Mouse (Mus musculus): Measurements from ENCODE around the gene Sdr42e1. TPM values are rescaled to one million over a fixed set of nuclear protein-coding genes. Genes with fewer than 3 reads are reported as not detected.

The Sdr42e1 gene
- total RNA-seq, 2 experiments from 2014 or later: 1.7 to 3.6 TPM

GRCm38 (mm10) chr8:117667349-117668124 is 6.0 kb downstream of the Sdr42e1 start:
- DNase-seq (ENCODE audit: low spot score in 2 of 2): no peak

GRCm38 (mm10) chr8:117660358-117661031 is 13.0 kb downstream of the Sdr42e1 start:
- DNase-seq (ENCODE audit: low spot score in 2 of 2): no peak

- no peak for DNase-seq (ENCODE audit: low spot score in 2 of 2)
These were observed 14.5 kb downstream of the Sdr42e1 start for GRCm38 (mm10) chr8:117658990-117659389.

- DNase-seq (ENCODE audit: low spot score in 2 of 2): no peak
These were observed 21.2 kb downstream of the Sdr42e1 start for GRCm38 (mm10) chr8:117652318-117652717.

GRCm38 (mm10) chr8:117646440-117646839 is 27.0 kb downstream of the Sdr42e1 start:
- DNase-seq (ENCODE audit: low spot score in 2 of 2): no peak

- DNase-seq (ENCODE audit: low spot score in 2 of 2): peak; percentile 10 to 25
These were observed 27.5 kb downstream of the Sdr42e1 start for GRCm38 (mm10) chr8:117646020-117646419.

- DNase-seq (ENCODE audit: low spot score in 2 of 2): no peak
These were observed 28.0 kb downstream of the Sdr42e1 start for GRCm38 (mm10) chr8:117645486-117645885.

GRCm38 (mm10) chr8:117639631-117640030 is 33.9 kb downstream of the Sdr42e1 start:
- no peak for DNase-seq (ENCODE audit: low spot score in 2 of 2)

- DNase-seq (ENCODE audit: low spot score in 2 of 2): no peak
These were observed 36.0 kb downstream of the Sdr42e1 start for GRCm38 (mm10) chr8:117637462-117637861.

GRCm38 (mm10) chr8:117634406-117634805 is 39.1 kb downstream of the Sdr42e1 start:
- DNase-seq (ENCODE audit: low spot score in 2 of 2): no peak

GRCm38 (mm10) chr8:117632532-117632931 is 41.0 kb downstream of the Sdr42e1 start:
- DNase-seq (ENCODE audit: low spot score in 2 of 2): no peak

- no peak for DNase-seq (ENCODE audit: low spot score in 2 of 2)
These were observed 46.4 kb downstream of the Sdr42e1 start for GRCm38 (mm10) chr8:117627096-117627495.

GRCm38 (mm10) chr8:117626040-117626838 is 47.2 kb downstream of the Sdr42e1 start:
- DNase-seq (ENCODE audit: low spot score in 2 of 2): peak; percentile 6 to 22

- DNase-seq (ENCODE audit: low spot score in 2 of 2): no peak
These were observed 60.6 kb downstream of the Sdr42e1 start for GRCm38 (mm10) chr8:117612861-117613260.

Other genes starting within 250 kb of the Sdr42e1 start
- gene Plcg2, start 175.4 kb downstream of the Sdr42e1 start, total RNA-seq (2021): 1 to 10 TPM; 4.3 to 6.4 TPM
- gene Hsd17b2, start 28.2 kb upstream of the Sdr42e1 start, total RNA-seq (2021): not detected
- 10 to 100 TPM; 13.2 to 16.9 TPM for gene Mphosph6, start 128.3 kb upstream of the Sdr42e1 start, total RNA-seq (2021)

Measured in adrenal gland, adult 18-20 months (tissue).